Mouse (Mus musculus) hindbrain, embryonic 16.5 days (tissue): Measurements from ENCODE around the gene Vwa8. TPM values are rescaled to one million over a fixed set of nuclear protein-coding genes. Genes with fewer than 3 reads are reported as not detected.

Experiments used
- ATAC-seq: fragments of 200-750 bp; cut with Nextera tagmentation; 2 replicates; pipeline ENCODE4 v1.8.0; 2017; ENCODE audit warnings: moderate TSS enrichment, moderate library complexity
- H3K27ac ChIP-seq: fragments of 300-500 bp; sonication (generic); 2 replicates; pipeline ENCODE4 v1.5.1; 2014; ENCODE audit warnings: low read depth, mild to moderate bottlenecking, control low read depth, low read length, moderate library complexity
- H3K27me3 ChIP-seq: fragments of 300-500 bp; sonication (generic); replicated peaks from 2 replicates; pipeline ENCODE4 v1.6.1; 2014; ENCODE audit warnings: low read length; ENCODE audit not compliant: control insufficient read depth, insufficient read depth
- H3K36me3 ChIP-seq: fragments of 300-500 bp; sonication (generic); 2 replicates; pipeline ENCODE4 v1.6.1; 2014; ENCODE audit warnings: mild to moderate bottlenecking, low read length, moderate library complexity, mixed read lengths; ENCODE audit not compliant: control insufficient read depth, insufficient read depth
- H3K4me1 ChIP-seq: fragments of 300-500 bp; sonication (generic); 2 replicates; pipeline ENCODE4 v1.6.1; 2014; ENCODE audit warnings: low read depth, low read length; ENCODE audit not compliant: control insufficient read depth, insufficient read depth
- H3K4me2 ChIP-seq: fragments of 300-500 bp; sonication (generic); 2 replicates; pipeline ENCODE4 v1.6.1; 2014; ENCODE audit warnings: mild to moderate bottlenecking, low read length, control low read depth, moderate library complexity
- H3K4me3 ChIP-seq: fragments of 300-500 bp; sonication (generic); 2 replicates; pipeline ENCODE4 v1.5.1; 2014; ENCODE audit warnings: mild to moderate bottlenecking, low read length, control low read depth, moderate library complexity
- H3K9ac ChIP-seq: fragments of 300-500 bp; sonication (generic); 2 replicates; pipeline ENCODE4 v1.6.1; 2014; ENCODE audit warnings: low read depth, mild to moderate bottlenecking, control low read depth, low read length, moderate library complexity
- H3K9me3 ChIP-seq: fragments of 300-500 bp; sonication (generic); 2 replicates; pipeline ENCODE4 v1.6.1; 2014; ENCODE audit warnings: mild to moderate bottlenecking, low read length, moderate library complexity; ENCODE audit not compliant: control insufficient read depth
- WGBS: fragments of 180-500 bp; shearing (Covaris S2); extraction: QIAGEN DNeasy Blood & Tissue Kit; methylation state at CpG from one replicate; pipeline ENCODE4 v1.1.7; 2014; 5-methylcytosine and 5-hydroxymethylcytosine counted together
- polyA plus RNA-seq: library from polyadenylated mRNA; unstranded; fragments of >200 nt; fragmentation: Nextera tagmentation; extraction: Ambion mirVana; gene quantifications from 2 replicates; pipeline ENCODE4 v1.2.1, GENCODE M21; 2015

Vwa8 gene
- polyA plus RNA-seq = 7.9 and 8.4 TPM in 2 replicates

DNA sequence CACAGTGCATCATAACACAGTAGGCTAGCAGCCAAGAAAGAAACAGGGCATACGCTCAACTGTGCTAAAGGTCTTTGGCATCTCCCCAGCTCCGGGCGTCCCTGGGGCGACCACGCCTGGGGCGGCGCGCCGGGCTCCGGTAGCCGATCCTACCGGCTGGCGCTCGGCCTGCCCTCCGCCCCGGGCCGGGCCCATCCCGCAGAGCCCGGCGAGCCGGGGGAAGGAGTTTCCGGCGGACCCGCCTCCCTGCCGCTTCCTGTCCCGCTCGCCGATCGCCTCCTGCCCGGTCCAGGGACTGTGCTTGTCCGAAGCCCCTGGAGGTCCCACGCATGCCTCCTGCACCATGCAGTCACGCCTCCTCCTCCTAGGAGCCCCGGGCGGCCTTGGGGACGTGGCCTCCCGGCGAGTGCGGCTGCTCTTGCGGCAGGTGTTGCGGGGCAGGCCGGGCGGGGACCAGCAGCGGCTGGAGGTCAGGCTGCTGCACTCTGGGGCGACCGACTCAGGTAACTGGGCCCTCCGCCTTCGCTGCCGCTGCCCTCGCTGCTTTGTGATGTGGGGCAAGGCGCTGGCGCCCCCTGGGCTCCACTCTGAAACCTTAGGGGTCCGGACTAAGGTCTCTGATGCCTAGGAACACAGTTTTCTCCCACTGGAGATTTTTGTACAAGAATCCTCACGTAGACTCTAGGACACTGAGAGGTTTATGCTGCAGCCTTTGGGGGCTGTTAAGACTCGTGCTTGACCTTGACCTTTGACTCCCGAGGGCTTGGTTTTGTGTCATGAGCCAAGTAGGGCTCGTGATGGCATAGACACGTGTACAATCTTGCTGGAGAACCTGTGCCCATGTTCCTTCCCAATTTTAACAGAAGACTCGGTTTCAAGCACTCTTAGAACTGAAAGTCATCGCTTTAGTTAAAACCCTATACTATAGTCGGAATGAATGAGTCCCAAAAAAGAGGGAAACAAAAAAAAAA lies at the start of gene Vwa8:
Gene Vwa8 (plus strand): TSS at position 112 of the 971 bp plus-strand sequence.
- peak within 1 kb of the TSS; percentile 99 for H3K9ac ChIP-seq
- H3K4me2 ChIP-seq = peak within 1 kb of the TSS; percentile 88
- H3K9me3 ChIP-seq = no peaks in the 10 kb centered on the region
- peak; percentile 95 for ATAC-seq
- H3K27ac ChIP-seq = peak within 1 kb of the TSS; percentile 83
- H3K4me1 ChIP-seq = peaks cover 8% of the 10 kb centered on the region
- 2% methylated on average over 60 of the region's 61 CpGs for WGBS
- peak within 1 kb of the TSS; percentile 95 for H3K4me3 ChIP-seq
- H3K27me3 ChIP-seq = no peaks in the 10 kb centered on the region
- no peaks in the 10 kb centered on the region for H3K36me3 ChIP-seq

DNA sequence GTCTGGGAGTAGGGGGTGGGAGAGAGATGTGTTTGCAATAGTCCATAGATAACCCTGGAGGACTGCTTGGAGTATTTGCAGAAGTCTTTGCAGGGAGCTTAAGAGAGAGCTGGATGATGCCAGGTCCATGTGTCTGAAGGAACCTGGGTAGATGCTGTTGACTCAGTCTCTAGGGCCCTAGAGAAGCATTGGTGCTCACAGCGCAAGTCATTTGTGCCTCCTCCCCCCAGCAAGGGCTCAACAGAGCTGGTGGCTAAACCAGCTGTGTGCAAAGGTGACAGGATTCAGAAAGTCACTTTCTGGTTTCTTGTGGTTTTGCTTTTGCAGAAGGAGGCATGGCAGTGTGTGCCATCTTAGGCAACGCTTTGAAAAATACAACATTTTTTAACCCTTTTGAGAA lies 46.5 kb upstream of the Vwa8 start:
- Histone ChIP-seq H3K27me3 (no peaks in the 10 kb centered on the region), H3K4me1 (no peaks in the 10 kb centered on the region), H3K9me3 (no peaks in the 10 kb centered on the region), H3K4me2 (no peak overlapping the region), H3K27ac (no peak overlapping the region), H3K9ac (no peak overlapping the region), H3K36me3 (no peaks in the 10 kb centered on the region), H3K4me3 (no peak overlapping the region)
- ATAC-seq = no peak
- WGBS = 97% methylated on average over 2 of the region's 2 CpGs

- WGBS = 84% methylated on average over 6 of the region's 6 CpGs
These were observed 44.9 kb upstream of the Vwa8 start for GRCm38 (mm10) chr14:78803924-78804323.

DNA sequence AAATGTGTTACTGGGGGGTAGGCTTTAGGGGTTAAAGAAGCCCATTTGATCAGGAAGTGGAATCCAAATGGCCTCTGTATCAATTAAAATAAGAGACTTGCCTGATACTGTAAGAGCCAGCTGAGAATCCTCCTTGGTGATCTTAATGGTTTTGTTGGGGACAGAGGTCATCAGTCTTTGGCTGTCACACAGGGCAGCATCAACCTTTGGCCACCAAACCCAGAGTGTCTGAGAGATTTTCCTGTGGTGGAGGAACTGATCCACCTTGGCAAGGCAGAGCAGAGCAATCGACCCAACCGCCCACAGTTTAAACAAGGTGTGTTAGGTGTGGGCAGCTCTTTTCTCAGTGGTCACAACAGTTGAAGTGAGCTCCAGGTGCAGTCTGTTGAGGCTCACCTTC lies 36.0 kb upstream of the Vwa8 start:
- no peaks in the 10 kb centered on the region for H3K36me3 ChIP-seq
- no peak overlapping the region for H3K4me2 ChIP-seq
- H3K9ac ChIP-seq = no peak overlapping the region
- H3K4me1 ChIP-seq = no peaks in the 10 kb centered on the region
- H3K4me3 ChIP-seq = no peak overlapping the region
- WGBS = 92% methylated on average over 2 of the region's 2 CpGs
- no peak for ATAC-seq
- H3K27ac ChIP-seq = no peak overlapping the region
- H3K9me3 ChIP-seq = peaks cover 4% of the 10 kb centered on the region
- no peaks in the 10 kb centered on the region for H3K27me3 ChIP-seq

More at GRCm38 (mm10) chr14:78803924-78804323, 44.9 kb upstream of the Vwa8 start:
- no peak overlapping the region for H3K4me3 ChIP-seq
- H3K36me3 ChIP-seq = no peaks in the 10 kb centered on the region
- H3K4me1 ChIP-seq = no peaks in the 10 kb centered on the region
- no peak for ATAC-seq
- no peaks in the 10 kb centered on the region for H3K27me3 ChIP-seq
- no peak overlapping the region for H3K4me2 ChIP-seq
- no peaks in the 10 kb centered on the region for H3K9me3 ChIP-seq
- no peak overlapping the region for H3K9ac ChIP-seq
- no peak overlapping the region for H3K27ac ChIP-seq

DNA sequence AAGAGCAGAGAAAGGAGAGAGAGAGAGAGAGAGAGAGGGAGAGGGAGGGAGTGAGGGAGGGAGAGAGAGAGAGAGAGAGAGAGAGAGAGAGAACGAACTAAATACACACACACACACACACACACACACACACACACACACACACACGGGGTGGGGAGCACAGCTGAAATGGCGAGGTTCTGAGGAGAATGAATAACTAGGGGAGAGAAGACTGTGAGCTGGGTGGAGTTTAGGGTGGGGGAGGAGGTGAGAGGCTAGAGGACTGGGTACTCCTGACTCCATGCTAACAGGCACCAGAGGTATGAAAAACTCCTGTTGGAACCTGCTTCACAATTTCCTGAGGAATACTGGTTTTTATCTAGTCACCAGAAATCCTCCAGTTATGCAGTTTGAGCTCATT lies 32.4 kb upstream of the Vwa8 start:
- no peak for ATAC-seq
- Histone ChIP-seq H3K27me3 (no peaks in the 10 kb centered on the region), H3K36me3 (no peaks in the 10 kb centered on the region), H3K4me2 (no peak overlapping the region), H3K9ac (no peak overlapping the region), H3K9me3 (peaks cover 4% of the 10 kb centered on the region), H3K4me1 (no peaks in the 10 kb centered on the region), H3K4me3 (no peak overlapping the region), H3K27ac (no peak overlapping the region)
- WGBS = 0% methylated on average over 2 of the region's 3 CpGs

GRCm38 (mm10) chr14:78817651-78818050 lies 31.2 kb upstream of the Vwa8 start:
- Histone ChIP-seq H3K4me3 (no peak overlapping the region), H3K9ac (no peak overlapping the region), H3K27me3 (no peaks in the 10 kb centered on the region), H3K36me3 (no peaks in the 10 kb centered on the region), H3K4me1 (no peaks in the 10 kb centered on the region), H3K4me2 (no peak overlapping the region), H3K9me3 (peaks cover 4% of the 10 kb centered on the region), H3K27ac (no peak overlapping the region)
- no peak for ATAC-seq
- 95% methylated on average over 3 of the region's 3 CpGs for WGBS

GRCm38 (mm10) chr14:78818406-78818805 lies 30.4 kb upstream of the Vwa8 start:
- H3K27ac ChIP-seq = no peak overlapping the region
- H3K4me1 ChIP-seq = no peaks in the 10 kb centered on the region
- no peak overlapping the region for H3K4me3 ChIP-seq
- no peaks in the 10 kb centered on the region for H3K36me3 ChIP-seq
- 79% methylated on average over 3 of the region's 3 CpGs for WGBS
- peaks cover 4% of the 10 kb centered on the region for H3K9me3 ChIP-seq
- no peaks in the 10 kb centered on the region for H3K27me3 ChIP-seq
- H3K9ac ChIP-seq = no peak overlapping the region
- no peak for ATAC-seq
- no peak overlapping the region for H3K4me2 ChIP-seq

GRCm38 (mm10) chr14:78824013-78824412 lies 24.8 kb upstream of the Vwa8 start:
- Histone ChIP-seq H3K27ac (no peak overlapping the region), H3K36me3 (no peaks in the 10 kb centered on the region), H3K27me3 (no peaks in the 10 kb centered on the region), H3K4me1 (no peaks in the 10 kb centered on the region), H3K9me3 (no peaks in the 10 kb centered on the region), H3K9ac (no peak overlapping the region), H3K4me3 (no peak overlapping the region), H3K4me2 (no peak overlapping the region)
- 85% methylated on average over 4 of the region's 4 CpGs for WGBS
- no peak for ATAC-seq

DNA sequence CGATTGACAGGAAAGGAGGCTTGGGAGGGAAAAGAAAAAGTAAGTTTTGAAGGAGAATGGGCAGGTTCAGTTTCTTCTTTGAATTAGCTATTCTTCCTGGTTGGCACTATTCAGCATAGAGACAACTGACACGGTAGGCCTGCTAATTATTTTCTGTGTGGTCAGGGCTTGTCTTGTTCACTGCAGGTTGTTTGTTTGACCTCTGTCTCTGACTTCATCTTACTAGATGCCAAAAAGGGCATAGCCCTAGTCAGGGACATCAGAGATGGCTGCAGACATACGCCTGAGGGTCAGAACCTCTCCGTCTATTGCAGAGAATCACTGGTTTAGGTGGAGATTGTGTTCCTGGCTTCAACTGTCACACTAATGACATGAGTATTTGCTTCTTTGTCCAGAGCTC lies 24.3 kb upstream of the Vwa8 start:
- Histone ChIP-seq H3K4me3 (no peak overlapping the region), H3K4me2 (no peak overlapping the region), H3K36me3 (no peaks in the 10 kb centered on the region), H3K9me3 (no peaks in the 10 kb centered on the region), H3K27ac (no peak overlapping the region), H3K27me3 (no peaks in the 10 kb centered on the region), H3K4me1 (no peaks in the 10 kb centered on the region), H3K9ac (no peak overlapping the region)
- WGBS = 51% methylated on average over 4 of the region's 4 CpGs
- no peak for ATAC-seq
